In genomic region chr14:8200769-8201168, GRCm38 (mm10) we compare ENCODE assay signal across 12 mouse cellular contexts. TPM values are rescaled to one million over a fixed set of nuclear protein-coding genes. Genes with fewer than 3 reads are reported as not detected.
"Had no signal": no experiment of that assay in that cellular context is flagged by ENCODE, and none has a peak within 500 bp of the region (broad histone marks: within the 10 kb centered on the region; RNA-seq: fewer than 3 reads in every experiment).

No protein-coding gene starts in this region.

- ATAC-seq: liver, postnatal 0 days; midbrain, embryonic 13.5 days had no signal

- H3K4me3 ChIP-seq: limb, embryonic 12.5 days; liver, embryonic 13.5 days; midbrain, embryonic 13.5 days had no signal

- H3K27ac ChIP-seq: limb, embryonic 12.5 days; liver, embryonic 13.5 days; midbrain, embryonic 13.5 days had no signal

- H3K4me1 ChIP-seq: limb, embryonic 12.5 days; liver, embryonic 13.5 days; midbrain, embryonic 13.5 days had no signal

- DNase-seq: kidney, postnatal 25 days; liver; liver, embryonic 13.5 days; liver, postnatal 0 days; lung, postnatal 36 days; right cerebral cortex, postnatal 14 days; thymus, postnatal 4 days had no signal

- H3K9ac ChIP-seq: limb, embryonic 12.5 days; liver, embryonic 13.5 days; liver, postnatal 0 days; midbrain, embryonic 13.5 days had no signal

- H3K9me3 ChIP-seq: limb, embryonic 12.5 days; liver, embryonic 13.5 days; midbrain, embryonic 13.5 days had no signal

- H3K36me3 ChIP-seq: limb, embryonic 12.5 days; liver, embryonic 13.5 days; midbrain, embryonic 13.5 days had no signal

- H3K4me2 ChIP-seq: limb, embryonic 12.5 days; liver, embryonic 13.5 days; midbrain, embryonic 13.5 days had no signal

- H3K27me3 ChIP-seq: liver, embryonic 13.5 days; midbrain, embryonic 13.5 days had no signal

RNA-seq across cellular contexts. Expression of gene Acox2, which starts 58.4 kb away (rescaled TPM):
- total RNA-seq: left cerebral cortex, postnatal 36 days; megakaryocyte progenitor cell, adult 5-6 weeks had no signal
- polyA plus RNA-seq: limb, embryonic 12.5 days; midbrain, embryonic 13.5 days; neural tube, embryonic 14.5 days had no signal
